Mouse (Mus musculus) liver, embryonic 11.5 days (tissue): Measurements from ENCODE around the gene Xxylt1. TPM values are rescaled to one million over a fixed set of nuclear protein-coding genes. Genes with fewer than 3 reads are reported as not detected.

Experiments
- ATAC-seq: fragments of 200-750 bp; cut with Nextera tagmentation; replicated peaks from 2 replicates; pipeline ENCODE4 v1.8.0; 2017; ENCODE audit warnings: moderate number of reproducible peaks, mild to moderate bottlenecking, moderate TSS enrichment, moderate library complexity; ENCODE audit not compliant: low FRiP score
- DNase-seq: peaks from one replicate; pipeline ENCODE4 v3.0.0-alpha.2; 2017; ENCODE audit warnings: low spot score
- H3K27ac ChIP-seq: fragments of 300-500 bp; sonication (generic); 2 replicates; pipeline ENCODE4 v1.5.1; 2014; ENCODE audit warnings: mild to moderate bottlenecking, low read depth, low read length, control low read depth
- H3K27me3 ChIP-seq: fragments of 300-500 bp; sonication (generic); replicated peaks from 2 replicates; pipeline ENCODE4 v1.6.1; 2014; ENCODE audit warnings: low read length, mixed read lengths; ENCODE audit not compliant: control insufficient read depth, insufficient read depth
- H3K36me3 ChIP-seq: fragments of 300-500 bp; sonication (generic); 2 replicates; pipeline ENCODE4 v1.6.1; 2014; ENCODE audit warnings: mild to moderate bottlenecking, low read length, moderate library complexity, mixed read lengths; ENCODE audit not compliant: control insufficient read depth, insufficient read depth
- H3K4me1 ChIP-seq: fragments of 300-500 bp; sonication (generic); replicated peaks from 2 replicates; pipeline ENCODE4 v1.6.1; 2014; ENCODE audit warnings: low read length, mixed read lengths; ENCODE audit not compliant: control insufficient read depth, insufficient read depth
- H3K4me2 ChIP-seq: fragments of 300-500 bp; sonication (generic); 2 replicates; pipeline ENCODE4 v1.6.1; 2014; ENCODE audit warnings: mild to moderate bottlenecking, control low read depth, moderate library complexity
- H3K4me3 ChIP-seq: fragments of 300-500 bp; sonication (generic); 2 replicates; pipeline ENCODE4 v1.5.1; 2014; ENCODE audit warnings: low read depth, low read length, control low read depth
- H3K9ac ChIP-seq: fragments of 300-500 bp; sonication (generic); 2 replicates; pipeline ENCODE4 v1.6.1; 2014; ENCODE audit warnings: low read depth, low read length, control low read depth
- H3K9me3 ChIP-seq: fragments of 300-500 bp; sonication (generic); 2 replicates; pipeline ENCODE4 v1.6.1; 2016; ENCODE audit warnings: low read length, inconsistent platforms, mixed read lengths; ENCODE audit not compliant: control insufficient read depth
- WGBS: fragments of 180-500 bp; shearing (Covaris S2); extraction: QIAGEN DNeasy Blood & Tissue Kit; methylation state at CpG from one replicate; pipeline ENCODE4 v1.1.7; 2014; 5-methylcytosine and 5-hydroxymethylcytosine counted together
- polyA plus RNA-seq: library from polyadenylated mRNA; unstranded; fragments of >200 nt; fragmentation: Nextera tagmentation; extraction: Ambion mirVana; gene quantifications from 2 replicates; pipeline ENCODE4 v1.2.1, GENCODE M21; 2014

The Xxylt1 gene
- polyA plus RNA-seq, 1 experiment from 2014 or later: 10.7 TPM

GRCm38 (mm10) chr16:31068280-31068679 is 13.0 kb downstream of the Xxylt1 start:
- H3K9ac ChIP-seq: no peak overlapping the region
- no peak overlapping the region for H3K27ac ChIP-seq
- no peak for DNase-seq
- no peaks in the 10 kb centered on the region for H3K27me3 ChIP-seq
- H3K36me3 ChIP-seq: no peaks in the 10 kb centered on the region
- H3K4me1 ChIP-seq: peaks cover 32% of the 10 kb centered on the region
- H3K4me3 ChIP-seq: no peak overlapping the region
- no peaks in the 10 kb centered on the region for H3K9me3 ChIP-seq
- no peak for ATAC-seq
- WGBS: 88% methylated on average over 7 of the region's 7 CpGs
- no peak overlapping the region for H3K4me2 ChIP-seq

GRCm38 (mm10) chr16:31066344-31067098 is 14.7 kb downstream of the Xxylt1 start:
- WGBS: 31% methylated on average over 15 of the region's 15 CpGs
- ATAC-seq: peak; percentile 70
- peak overlapping the region; percentile 28 for H3K4me3 ChIP-seq
- peak overlapping the region; percentile 51 for H3K4me2 ChIP-seq
- H3K36me3 ChIP-seq: no peaks in the 10 kb centered on the region
- peaks cover 32% of the 10 kb centered on the region for H3K4me1 ChIP-seq
- H3K27ac ChIP-seq: peak overlapping the region; percentile 52
- no peak overlapping the region; the same call in 1 of the 2 replicates for H3K9ac ChIP-seq
- no peaks in the 10 kb centered on the region for H3K9me3 ChIP-seq
- DNase-seq: no peak
- H3K27me3 ChIP-seq: no peaks in the 10 kb centered on the region

- WGBS: 83% methylated on average over 6 of the region's 6 CpGs
Measured at GRCm38 (mm10) chr16:31064782-31065181, 16.4 kb downstream of the Xxylt1 start.

DNA sequence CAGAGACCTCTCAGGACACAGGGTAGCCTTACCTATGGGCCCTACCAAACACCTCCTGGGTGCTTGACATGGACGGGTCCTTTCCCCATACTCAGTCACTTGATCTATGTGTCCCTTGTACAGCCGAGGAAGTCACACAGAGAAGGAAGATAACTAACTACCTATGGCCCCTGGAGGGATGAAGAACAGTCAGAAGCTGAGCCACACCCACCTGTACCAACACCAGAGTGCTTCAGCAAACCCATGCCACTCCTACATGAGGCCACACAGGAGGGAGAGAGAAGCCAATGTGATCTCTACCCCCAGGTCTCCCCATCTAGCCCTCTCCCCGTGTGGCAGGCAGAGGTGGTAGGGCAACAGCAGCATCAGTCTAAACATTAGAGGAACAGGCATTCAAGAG is 18.3 kb downstream of the Xxylt1 start:
- Histone ChIP-seq H3K27ac (no peak overlapping the region), H3K4me2 (no peak overlapping the region), H3K36me3 (no peaks in the 10 kb centered on the region), H3K9me3 (no peaks in the 10 kb centered on the region), H3K9ac (no peak overlapping the region), H3K4me3 (no peak overlapping the region), H3K27me3 (no peaks in the 10 kb centered on the region), H3K4me1 (peaks cover 23% of the 10 kb centered on the region)
- WGBS: 69% methylated on average over 3 of the region's 3 CpGs
- DNase-seq (no peak), ATAC-seq (no peak)

More at GRCm38 (mm10) chr16:31064782-31065181, 16.4 kb downstream of the Xxylt1 start:
- Histone ChIP-seq H3K4me2 (no peak overlapping the region), H3K9ac (no peak overlapping the region), H3K4me3 (no peak overlapping the region), H3K27me3 (no peaks in the 10 kb centered on the region), H3K4me1 (peaks cover 19% of the 10 kb centered on the region), H3K27ac (no peak overlapping the region), H3K9me3 (no peaks in the 10 kb centered on the region), H3K36me3 (no peaks in the 10 kb centered on the region)
- DNase-seq (no peak), ATAC-seq (no peak)

GRCm38 (mm10) chr16:31061246-31061880 is 19.9 kb downstream of the Xxylt1 start:
- ATAC-seq: no peak
- Histone ChIP-seq H3K4me3 (no peak overlapping the region), H3K27ac (no peak overlapping the region), H3K36me3 (no peaks in the 10 kb centered on the region), H3K9ac (no peak overlapping the region), H3K27me3 (no peaks in the 10 kb centered on the region), H3K4me2 (no peak overlapping the region), H3K9me3 (no peaks in the 10 kb centered on the region), H3K4me1 (peaks cover 16% of the 10 kb centered on the region)
- DNase-seq: no peak
- WGBS: 80% methylated on average over 11 of the region's 11 CpGs

GRCm38 (mm10) chr16:31060714-31061113 is 20.5 kb downstream of the Xxylt1 start:
- H3K9ac ChIP-seq: no peak overlapping the region
- 90% methylated on average over 13 of the region's 13 CpGs for WGBS
- no peak overlapping the region for H3K4me3 ChIP-seq
- H3K4me1 ChIP-seq: peaks cover 9% of the 10 kb centered on the region
- no peaks in the 10 kb centered on the region for H3K9me3 ChIP-seq
- H3K27me3 ChIP-seq: no peaks in the 10 kb centered on the region
- ATAC-seq (no peak), DNase-seq (no peak)
- no peak overlapping the region for H3K27ac ChIP-seq
- H3K4me2 ChIP-seq: no peak overlapping the region
- H3K36me3 ChIP-seq: no peaks in the 10 kb centered on the region

DNA sequence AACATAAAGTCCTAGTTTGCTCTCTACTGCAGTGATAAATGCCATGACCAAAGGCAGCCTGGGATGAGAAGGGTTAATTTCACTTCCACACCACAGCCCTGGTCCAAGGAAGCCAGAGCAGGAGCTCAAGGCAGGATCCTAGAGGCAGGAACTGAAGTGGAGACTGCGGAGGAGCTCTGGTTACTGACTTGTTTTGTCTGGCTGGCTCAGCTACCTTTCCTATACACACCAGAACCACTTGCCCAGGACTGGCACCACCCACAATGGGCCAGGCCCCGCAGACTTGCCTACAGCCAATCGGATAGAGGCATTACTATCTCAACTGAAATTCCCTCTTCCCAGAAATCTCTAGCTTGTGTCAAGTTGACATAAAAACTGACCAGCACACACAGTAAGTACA is 21.0 kb downstream of the Xxylt1 start:
- Histone ChIP-seq H3K4me1 (peaks cover 9% of the 10 kb centered on the region), H3K27ac (no peak overlapping the region), H3K36me3 (no peaks in the 10 kb centered on the region), H3K4me3 (no peak overlapping the region), H3K4me2 (no peak overlapping the region), H3K27me3 (no peaks in the 10 kb centered on the region), H3K9ac (no peak overlapping the region), H3K9me3 (no peaks in the 10 kb centered on the region)
- no peak for DNase-seq
- no peak for ATAC-seq
- WGBS: 85% methylated on average over 3 of the region's 3 CpGs

- DNase-seq (no peak), ATAC-seq (no peak)
- Histone ChIP-seq H3K27ac (no peak overlapping the region), H3K36me3 (no peaks in the 10 kb centered on the region), H3K27me3 (no peaks in the 10 kb centered on the region), H3K9me3 (no peaks in the 10 kb centered on the region), H3K4me1 (peaks cover 9% of the 10 kb centered on the region), H3K4me2 (no peak overlapping the region), H3K9ac (no peak overlapping the region), H3K4me3 (no peak overlapping the region)
- WGBS: 87% methylated on average over 4 of the region's 4 CpGs
Measured at GRCm38 (mm10) chr16:31059730-31060129, 21.5 kb downstream of the Xxylt1 start.

GRCm38 (mm10) chr16:31052812-31053211 is 28.4 kb downstream of the Xxylt1 start:
- Histone ChIP-seq H3K4me1 (peaks cover 11% of the 10 kb centered on the region), H3K4me3 (no peak overlapping the region), H3K27me3 (no peaks in the 10 kb centered on the region), H3K27ac (0 out of 2 replicates have a peak overlapping the region, but pooled peaks have one; percentile 30), H3K9me3 (no peaks in the 10 kb centered on the region), H3K9ac (no peak overlapping the region), H3K4me2 (no peak overlapping the region), H3K36me3 (no peaks in the 10 kb centered on the region)
- no peak for DNase-seq
- ATAC-seq: no peak
- WGBS: 65% methylated on average over 6 of the region's 6 CpGs
